Mouse (Mus musculus) heart, postnatal 36 days (tissue): ENCODE measurements around the gene Pgp. TPM values are rescaled to one million over a fixed set of nuclear protein-coding genes. Genes with fewer than 3 reads are reported as not detected.

Experiments used
- DNase-seq, 2 experiments: peaks; one replicate each; pipeline ENCODE4 v3.0.0; 2021 to 2022
- intact Hi-C: fragments of 180-260 bp; cut with DNase I; formaldehyde crosslinking; loops from one replicate; pipeline ENCODE4 v1.15.1; 2025
- total RNA-seq, 2 experiments: library from RNA; stranded (reverse); gene quantifications; 2 replicates each; pipeline ENCODE4 v1.2.3; 2021

Gene Pgp
- total RNA-seq, 2 experiments from 2014 or later, result 39.1 to 41.9 TPM

DNA sequence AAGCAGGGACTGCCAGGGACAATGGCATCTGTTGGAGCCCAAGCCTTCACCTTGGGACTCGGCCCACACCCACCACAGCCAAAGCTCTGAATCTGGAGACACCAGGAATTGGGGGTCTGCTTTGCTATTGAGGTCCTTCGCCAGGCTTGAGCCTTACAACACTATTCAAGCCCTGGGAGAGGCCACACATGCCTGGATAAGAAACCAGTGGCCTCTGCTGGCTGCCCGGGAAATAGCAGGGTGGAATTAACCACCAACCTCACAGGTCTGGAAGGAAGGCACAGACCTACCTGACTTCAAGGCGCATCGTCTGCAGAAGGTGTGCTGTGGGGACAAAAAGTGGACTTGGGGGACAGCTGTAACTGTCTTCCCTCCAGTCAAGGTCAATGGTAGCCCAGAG, 43.4 kb downstream of the Pgp start:
- intact Hi-C loops, result loop anchor here (2.0 kb wide), 1 partner anchor 19 kb away; no protein-coding TSS in a partner anchor
- DNase-seq, result peak; percentile 53 to 63

DNA sequence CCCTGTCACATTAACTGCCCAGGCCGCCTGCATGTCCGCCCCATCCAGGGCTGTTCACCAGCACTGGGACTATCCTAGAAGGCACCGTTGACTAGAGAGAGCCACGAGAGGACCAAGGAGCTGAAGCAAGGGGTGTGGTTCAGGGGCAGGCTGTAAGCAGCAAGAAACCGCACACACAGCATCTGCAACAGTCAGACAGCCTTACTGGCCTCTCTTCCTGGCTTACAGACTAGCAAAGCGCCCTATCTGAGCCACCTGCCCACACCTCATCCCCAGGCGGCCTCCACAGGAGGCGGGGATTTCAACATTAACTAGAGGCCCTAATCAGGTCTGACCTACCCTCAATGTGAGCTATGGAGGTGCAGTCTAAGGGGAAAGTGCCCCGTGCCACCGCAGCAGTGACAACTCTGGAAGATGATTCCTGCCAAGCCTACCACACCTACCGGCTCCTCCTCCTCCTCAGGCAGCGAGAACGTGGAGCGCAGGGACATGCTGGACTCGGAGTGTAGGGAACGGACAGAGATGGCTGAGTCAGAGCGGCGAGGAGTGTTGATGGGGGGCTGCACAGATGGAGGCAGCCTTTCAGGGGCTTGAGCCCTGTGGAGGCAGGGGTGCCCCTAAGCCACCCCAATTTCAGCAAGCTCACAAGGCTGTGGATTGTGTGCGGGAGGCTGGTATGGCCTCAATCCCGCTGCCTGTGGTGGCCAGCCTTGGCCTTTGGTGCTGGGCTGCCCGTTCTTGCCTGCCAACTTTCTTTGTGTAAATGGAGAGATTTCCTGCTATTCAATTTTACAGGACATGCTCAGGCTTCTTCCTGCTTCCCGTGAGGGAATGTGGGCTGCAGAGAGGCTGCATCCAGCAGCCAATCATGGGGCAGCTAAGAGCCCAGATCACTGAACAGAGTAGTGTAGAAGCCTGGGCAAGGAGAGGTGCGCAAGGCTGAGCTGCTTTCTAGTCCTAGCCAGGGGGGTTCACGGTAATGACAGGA, 44.4 kb downstream of the Pgp start:
- intact Hi-C loops, result no loop called here
- peak in 1 of 2 experiments; percentile 15 for DNase-seq

DNA sequence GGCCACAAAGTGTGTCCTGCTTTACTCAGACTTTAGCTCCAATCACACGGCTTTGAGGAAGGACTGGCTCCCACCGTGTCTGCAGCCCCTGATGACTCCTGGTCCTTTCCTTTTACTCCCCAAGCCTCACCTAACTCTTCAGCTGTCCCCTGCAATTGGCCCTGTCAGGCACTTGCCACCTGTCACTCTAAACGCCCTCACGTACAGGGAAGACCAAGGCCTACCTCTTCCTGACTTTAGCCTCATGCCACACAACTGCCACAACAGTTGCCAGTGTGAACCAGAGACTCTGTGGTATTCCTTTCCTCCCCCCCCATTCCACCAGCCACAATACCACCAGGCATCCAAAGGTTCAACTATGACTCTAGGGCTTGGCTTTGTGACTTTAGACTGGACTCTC, 50.3 kb downstream of the Pgp start:
- no peak for DNase-seq
- intact Hi-C loops, result no loop called here

Other genes with a start within 250 kb of the Pgp start
- gene Tedc2, start 249.5 kb upstream of the Pgp start, total RNA-seq, result 1 to 10 TPM; 2.1 to 3.2 TPM
- 1 to 10 TPM in 1 of 2 experiments, under 1 TPM in 1; 0.92 to 1.1 TPM for gene Ccnf, start 218.9 kb upstream of the Pgp start, total RNA-seq
- gene Abca17, start 119.3 kb upstream of the Pgp start, total RNA-seq, result under 1 TPM in 1 of 2 experiments, not detected in 1; 0.08 TPM
- 10 to 100 TPM; 13.5 to 15.5 TPM for gene Abca3, start 118.4 kb upstream of the Pgp start, total RNA-seq
- gene Rnps1, start 55.8 kb upstream of the Pgp start, total RNA-seq, result 10 to 100 TPM; 58.4 to 61.6 TPM
- 100 to 1,000 TPM; 511 to 548 TPM for gene Eci1, start 43.8 kb upstream of the Pgp start, total RNA-seq
- 1 to 10 TPM; 1.1 to 1.4 TPM for gene Dnase1l2, start 27.3 kb upstream of the Pgp start, total RNA-seq
- 10 to 100 TPM; 11.0 to 12.4 TPM for gene E4f1, start 79 bp upstream of the Pgp start, total RNA-seq
- gene Bricd5, start 3.5 kb downstream of the Pgp start, total RNA-seq, result not detected
- gene Mlst8, start 8.7 kb downstream of the Pgp start, total RNA-seq, result 1 to 10 TPM; 8.1 to 9.0 TPM
- gene Caskin1, start 18.2 kb downstream of the Pgp start, total RNA-seq, result under 1 TPM; 0.11 to 0.14 TPM
- 10 to 100 TPM; 45.7 to 51.6 TPM for gene Traf7, start 57.5 kb downstream of the Pgp start, total RNA-seq
- gene Rab26, start 63.8 kb downstream of the Pgp start, total RNA-seq, result not detected
- 10 to 100 TPM; 45.4 to 45.6 TPM for gene Pkd1, start 79.4 kb downstream of the Pgp start, total RNA-seq
- gene Tsc2, start 162.2 kb downstream of the Pgp start, total RNA-seq, result 100 to 1,000 TPM; 106 to 112 TPM
- gene Nthl1, start 162.3 kb downstream of the Pgp start, total RNA-seq, result 1 to 10 TPM; 3.3 to 4.1 TPM
- 100 to 1,000 TPM in 1 of 2 experiments, 10 to 100 TPM in 1; 91.1 to 140 TPM for gene Slc9a3r2, start 179.9 kb downstream of the Pgp start, total RNA-seq
- not detected for gene Npw, start 188.1 kb downstream of the Pgp start, total RNA-seq
- 10 to 100 TPM; 17.3 to 19.0 TPM for gene Zfp598, start 199.3 kb downstream of the Pgp start, total RNA-seq
- gene Syngr3, start 219.6 kb downstream of the Pgp start, total RNA-seq, result under 1 TPM; 0.14 to 0.22 TPM
- 10 to 100 TPM; 19.3 to 22.8 TPM for gene Gfer, start 225.8 kb downstream of the Pgp start, total RNA-seq
- gene Noxo1, start 225.8 kb downstream of the Pgp start, total RNA-seq, result 1 to 10 TPM in 1 of 2 experiments, under 1 TPM in 1; 0.33 to 1.3 TPM
- gene Tbl3, start 237.3 kb downstream of the Pgp start, total RNA-seq, result 10 to 100 TPM; 16.3 to 17.7 TPM
- gene Rnf151, start 247.7 kb downstream of the Pgp start, total RNA-seq, result not detected
- gene Rps2, start 247.7 kb downstream of the Pgp start, total RNA-seq, result 100 to 1,000 TPM; 668 to 757 TPM